Mouse (Mus musculus) granulocyte monocyte progenitor cell, adult 5-6 weeks (primary cell): Measurements from ENCODE around the gene Myof. TPM values are rescaled to one million over a fixed set of nuclear protein-coding genes. Genes with fewer than 3 reads are reported as not detected.

Experiments used
- ATAC-seq: replicated peaks from 2 replicates; pipeline ENCODE4 v1.8.0; 2016; ENCODE audit warnings: mild to moderate bottlenecking, moderate TSS enrichment, inconsistent platforms; ENCODE audit not compliant: poor library complexity, severe bottlenecking
- total RNA-seq, 2 experiments: library from RNA; stranded (forward) in 1 of 2; stranded (reverse) in 1 of 2; fragments of 200-712, 200-1000 nt in 1 of 2; fragments of >200 nt in 1 of 2; fragmentation: Nextera tagmentation in 1 of 2; gene quantifications; 2 replicates each; pipeline ENCODE4 v1.2.3; 2014 to 2017

Gene Myof
- total RNA-seq, 2 experiments from 2014 or later = 1.0 to 6.7 TPM

DNA sequence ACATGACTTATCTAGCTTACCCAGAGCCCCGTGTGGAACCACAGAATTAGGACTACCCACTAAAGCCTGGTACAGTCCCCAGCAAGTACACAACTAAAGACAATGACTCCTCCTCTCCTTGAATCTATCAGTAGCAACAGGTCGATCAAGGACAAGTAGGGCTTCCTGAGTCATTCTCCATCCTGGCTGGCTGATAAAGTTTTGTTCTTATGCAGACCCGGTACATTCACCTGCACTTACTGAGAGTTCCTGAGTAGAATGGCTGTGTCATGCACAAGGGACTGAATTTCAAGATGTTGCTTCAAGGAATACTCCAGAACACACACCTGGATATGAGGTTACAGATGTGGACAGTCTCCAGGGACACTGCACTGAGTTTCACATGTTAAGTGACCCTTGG lies 1.8 kb upstream of the Myof start:
- ATAC-seq = no peak

DNA sequence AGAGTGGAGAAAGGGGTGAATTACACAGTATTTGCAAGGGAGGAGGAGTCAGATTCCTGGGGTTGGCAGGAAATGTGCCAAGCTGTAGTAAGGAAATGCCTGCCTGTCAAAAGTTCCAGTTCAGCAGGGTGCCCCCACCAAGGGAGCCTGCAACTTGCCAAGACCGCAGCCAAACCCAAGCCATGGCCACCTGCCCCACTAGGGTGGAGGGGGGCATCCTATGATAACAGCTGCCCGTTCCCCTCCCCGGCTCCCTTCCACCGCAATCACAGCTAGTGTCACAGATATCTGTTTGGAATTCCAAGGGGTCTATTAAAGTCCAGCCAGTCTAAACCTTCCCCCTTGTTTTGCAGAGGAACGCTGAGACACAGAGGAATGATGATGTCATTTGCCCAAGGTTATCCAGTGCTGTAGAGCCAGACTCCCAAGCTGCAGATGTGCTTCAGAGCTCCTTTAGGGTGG lies 1.1 kb downstream of the Myof start:
- peak; percentile 77 for ATAC-seq

DNA sequence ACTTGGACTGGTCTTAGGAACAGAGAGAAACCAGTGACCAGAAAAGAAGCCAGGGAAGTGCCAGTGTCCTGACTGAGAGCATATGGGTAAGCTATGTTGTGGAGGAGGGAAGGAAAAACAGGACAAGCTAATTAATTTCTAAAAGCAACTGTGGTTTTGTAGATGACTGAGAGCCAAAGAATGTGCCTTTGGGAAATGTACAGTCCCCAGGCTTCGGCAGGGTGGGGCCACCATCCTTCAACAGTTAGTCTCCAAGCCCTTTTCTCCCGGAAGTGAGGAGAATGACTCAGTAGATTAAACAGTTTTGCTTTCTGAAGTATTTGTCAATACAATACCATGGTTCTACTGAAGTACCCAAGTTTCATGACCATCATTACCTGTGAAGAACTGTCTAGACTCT lies 5.1 kb downstream of the Myof start:
- no peak for ATAC-seq

DNA sequence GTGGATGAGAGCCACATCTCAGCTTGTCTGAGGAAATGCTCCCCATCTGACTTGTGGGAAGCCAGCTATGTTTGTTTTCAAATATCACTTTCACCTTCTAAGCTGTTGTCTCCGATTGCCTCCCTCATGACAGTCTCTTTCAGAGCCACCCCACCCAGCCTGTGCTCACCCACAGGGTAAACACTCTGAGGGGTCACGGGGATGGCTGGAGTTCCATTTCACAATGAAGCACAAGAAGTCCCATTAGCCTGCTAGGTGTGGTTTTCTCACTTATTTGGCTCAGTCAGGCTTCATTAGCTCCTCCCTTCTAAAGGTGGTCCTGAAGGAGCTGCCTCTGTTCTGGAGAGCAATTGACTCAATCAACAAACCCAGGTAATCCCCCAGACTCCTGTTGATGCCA lies 7.6 kb downstream of the Myof start:
- ATAC-seq = no peak

DNA sequence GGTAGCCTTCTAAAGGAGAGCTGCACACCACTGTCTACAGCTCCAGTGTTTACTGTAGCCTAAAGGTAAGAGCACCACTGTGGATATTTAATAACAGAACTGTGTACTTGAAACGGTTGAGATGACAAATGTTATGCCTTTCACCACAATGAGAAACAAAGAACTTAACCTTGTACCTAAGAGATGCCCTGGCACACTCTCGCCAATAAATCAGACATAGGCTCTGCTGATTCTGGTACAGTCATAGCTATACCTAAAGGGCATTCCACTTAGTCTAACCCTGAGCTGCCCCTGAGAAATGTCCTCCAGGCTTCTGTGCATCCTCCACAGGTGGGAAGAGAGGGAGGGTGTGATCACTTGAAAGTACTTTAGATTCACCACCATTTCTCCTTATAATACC lies 8.7 kb downstream of the Myof start:
- ATAC-seq = no peak

DNA sequence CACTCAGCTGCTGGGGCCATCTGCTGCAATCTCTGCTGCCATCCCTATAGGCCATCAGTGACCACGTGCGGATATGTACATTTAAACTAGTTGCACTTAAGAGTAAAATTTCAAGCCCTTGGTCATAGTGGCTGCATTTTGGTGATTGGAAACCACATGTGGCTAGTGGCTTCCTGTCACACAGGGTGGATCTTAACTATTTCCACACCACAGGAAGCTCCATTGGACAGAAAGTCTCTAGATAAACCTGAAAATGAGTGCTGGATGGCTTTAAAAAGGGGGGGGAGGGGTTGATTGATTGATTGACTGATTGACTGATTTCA lies 9.7 kb downstream of the Myof start:
- peak; percentile 87 for ATAC-seq

DNA sequence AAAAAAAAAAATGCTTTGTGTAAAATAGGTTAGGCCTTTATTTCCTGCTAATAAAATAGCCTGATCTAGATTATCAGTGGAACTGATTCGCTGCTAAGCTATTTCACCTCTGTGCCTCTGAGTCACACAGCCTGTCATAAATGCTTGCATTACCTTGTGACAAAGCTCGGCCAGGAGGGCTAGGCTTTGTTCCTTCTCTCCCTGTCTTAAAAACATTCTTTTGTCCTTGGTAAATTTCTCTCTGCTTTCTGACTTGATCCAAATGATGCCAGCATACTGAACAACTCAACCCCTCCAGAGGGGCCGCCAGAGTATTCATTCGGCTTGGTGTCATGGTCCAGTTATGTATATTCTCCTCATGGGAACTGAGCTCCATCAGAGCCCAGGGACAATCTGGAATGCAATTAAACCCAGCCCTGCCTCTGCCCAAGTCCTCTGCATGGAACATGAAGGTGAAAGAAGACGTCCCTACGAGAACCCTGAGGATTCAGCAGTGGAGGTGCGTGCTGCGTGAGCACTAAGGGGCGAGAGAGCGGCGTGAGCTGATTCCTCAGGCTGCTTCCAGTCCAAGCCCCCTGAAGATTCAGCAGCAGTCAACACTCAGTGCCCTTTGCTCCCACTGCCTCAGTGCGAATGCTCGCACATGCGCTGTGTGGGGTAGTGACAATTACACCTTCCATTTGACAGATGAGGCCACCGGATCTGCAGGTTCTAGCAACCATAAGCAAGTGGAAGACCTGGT lies 10.2 kb downstream of the Myof start:
- no peak for ATAC-seq

DNA sequence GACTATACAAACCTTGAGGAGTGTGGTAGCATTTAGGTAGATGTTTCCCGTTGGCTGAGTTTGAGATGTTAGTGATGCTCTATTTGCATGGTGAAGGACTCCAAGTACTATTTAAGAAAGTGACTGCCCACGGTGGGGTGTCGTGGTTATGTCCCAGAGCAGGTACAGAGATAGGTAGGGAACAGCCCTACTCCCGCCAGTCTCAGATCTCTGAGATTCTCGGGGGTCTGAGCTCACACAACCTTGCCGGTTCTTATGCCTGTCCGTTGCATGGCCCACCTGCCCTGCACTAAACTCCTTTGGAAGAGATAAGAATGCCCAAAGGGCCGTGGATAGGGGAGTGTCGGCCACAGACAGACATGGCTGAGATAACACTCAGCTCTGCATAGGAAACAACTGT lies 12.2 kb downstream of the Myof start:
- no peak for ATAC-seq

DNA sequence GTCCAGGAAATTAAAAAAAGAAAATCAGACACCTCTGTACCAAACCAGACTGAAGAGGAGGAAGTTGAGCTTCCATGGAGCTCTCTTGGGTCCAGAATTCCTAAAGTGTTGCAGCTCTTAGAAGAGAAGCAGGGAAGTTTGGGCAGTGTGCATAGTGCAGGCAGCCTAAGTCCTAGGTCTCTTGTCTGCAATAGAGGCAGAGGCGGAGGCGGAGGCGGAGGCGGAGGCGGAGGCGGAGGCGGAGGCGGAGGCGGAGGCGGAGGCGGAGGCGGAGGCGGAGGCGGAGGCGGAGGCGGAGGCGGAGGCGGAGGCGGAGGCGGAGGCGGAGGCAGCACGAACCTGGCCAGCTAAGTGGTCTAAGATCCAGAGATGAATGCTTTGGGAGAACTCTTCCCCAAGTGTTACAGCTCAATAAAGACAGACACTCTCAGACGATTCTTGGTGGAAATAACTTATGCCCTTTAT lies 12.7 kb downstream of the Myof start:
- ATAC-seq = peak; percentile 38; the same call in 1 of the 2 replicates

DNA sequence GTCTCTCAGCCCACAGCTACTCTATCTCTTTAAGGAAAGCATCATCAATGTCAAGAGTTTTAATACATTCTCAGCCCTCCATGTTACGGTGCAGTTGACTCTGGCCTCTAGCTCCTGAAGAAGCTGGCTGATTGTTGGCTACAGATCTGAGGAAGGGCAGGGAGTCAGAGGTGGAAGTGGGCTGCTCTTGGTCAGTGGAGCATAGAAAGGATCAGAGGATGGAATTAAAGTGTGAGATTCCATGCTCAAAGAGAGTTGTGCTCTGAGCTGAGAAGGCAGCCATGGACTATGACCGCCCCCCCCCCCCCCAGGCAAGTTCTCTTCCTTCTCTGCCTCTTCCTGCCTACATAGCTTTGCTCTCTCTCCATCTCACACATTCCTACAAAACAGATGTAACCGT lies 13.5 kb downstream of the Myof start:
- no peak for ATAC-seq

DNA sequence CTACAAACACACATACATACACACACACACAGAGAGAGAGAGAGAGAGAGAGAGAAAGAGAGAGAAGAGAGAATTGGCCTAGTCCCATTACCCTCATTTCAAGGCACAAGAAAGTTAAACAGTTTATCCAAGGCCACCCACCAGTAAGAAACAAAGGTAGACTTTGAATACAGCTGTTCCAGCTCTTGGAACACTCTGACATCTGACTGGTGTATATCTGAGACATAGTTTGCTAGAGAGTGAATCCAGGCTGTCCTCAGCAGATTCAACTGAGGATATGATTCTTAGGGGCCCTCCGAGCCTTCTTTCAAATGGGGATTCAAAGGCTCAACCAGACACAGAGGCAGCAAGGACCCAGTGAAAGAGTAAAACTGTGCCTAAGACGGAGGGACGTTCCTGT lies 14.1 kb downstream of the Myof start:
- no peak for ATAC-seq

DNA sequence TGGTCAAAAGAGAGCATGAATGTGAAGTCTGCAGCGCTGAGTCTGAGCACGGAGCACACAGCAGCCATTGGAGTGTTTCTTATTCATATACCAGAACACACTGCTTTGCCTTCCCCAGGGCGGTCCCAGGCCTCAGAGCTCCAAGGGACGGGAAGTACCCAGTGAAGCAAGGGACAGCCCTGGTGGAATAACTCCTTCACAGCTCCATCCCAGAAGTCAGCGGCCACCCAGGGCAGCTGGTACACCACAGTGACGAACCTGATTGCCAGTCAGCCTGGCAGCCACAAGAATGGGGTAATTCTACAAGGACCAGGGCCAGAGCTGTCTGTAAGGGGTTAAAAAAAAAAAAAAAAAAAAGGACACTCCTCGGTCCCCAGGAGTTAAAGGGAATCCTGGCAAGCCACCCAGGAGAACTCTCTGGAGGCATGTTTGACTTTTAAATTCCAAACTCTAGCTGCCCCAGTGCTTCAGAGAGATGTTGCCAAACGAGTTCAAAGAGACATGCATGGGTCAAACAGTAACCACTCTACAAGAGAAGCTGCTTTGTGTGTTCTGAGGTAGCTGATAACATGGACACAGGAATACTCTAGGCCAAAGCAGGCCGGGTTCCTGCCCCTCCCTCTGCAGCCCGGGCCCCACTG lies 15.4 kb downstream of the Myof start:
- no peak for ATAC-seq

DNA sequence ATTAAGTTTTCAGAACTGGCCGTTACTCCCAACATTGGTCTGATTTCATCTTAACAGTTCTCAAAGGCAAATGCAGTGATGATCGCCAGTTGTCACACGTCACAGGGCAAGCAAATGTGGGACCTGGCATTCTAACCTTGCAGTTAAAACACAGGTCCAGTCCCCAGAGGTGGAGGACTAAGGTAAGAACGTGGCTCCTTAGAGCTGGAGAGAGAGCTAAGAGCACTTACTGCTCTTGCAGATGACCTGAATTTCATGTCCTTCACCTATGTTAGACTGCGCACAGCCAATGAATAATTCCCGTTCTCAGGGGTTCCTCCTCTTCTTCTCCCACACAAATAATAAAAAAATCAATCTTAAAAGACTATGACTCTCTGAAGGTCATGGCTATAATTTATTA lies 16.0 kb downstream of the Myof start:
- ATAC-seq = no peak

DNA sequence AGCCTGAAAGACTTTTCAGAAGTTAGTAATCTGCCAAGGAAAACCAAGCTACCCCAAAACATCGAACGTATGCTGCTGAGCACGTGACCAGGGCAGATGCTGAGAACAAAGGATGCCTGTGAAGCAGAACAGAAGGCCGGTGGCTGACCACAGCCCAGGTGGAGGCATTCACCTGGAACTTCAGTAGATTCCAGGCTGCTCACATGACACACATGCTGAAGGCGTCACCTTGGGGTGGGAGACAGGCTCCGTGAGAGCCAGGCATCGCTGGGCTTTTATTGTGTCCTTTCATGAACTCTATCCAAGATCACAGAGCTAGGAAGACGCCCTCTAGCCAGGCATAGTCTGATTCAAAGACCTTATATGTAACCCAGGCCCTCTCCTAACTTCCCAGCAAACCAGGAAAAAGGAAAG lies 17.2 kb downstream of the Myof start:
- no peak for ATAC-seq

DNA sequence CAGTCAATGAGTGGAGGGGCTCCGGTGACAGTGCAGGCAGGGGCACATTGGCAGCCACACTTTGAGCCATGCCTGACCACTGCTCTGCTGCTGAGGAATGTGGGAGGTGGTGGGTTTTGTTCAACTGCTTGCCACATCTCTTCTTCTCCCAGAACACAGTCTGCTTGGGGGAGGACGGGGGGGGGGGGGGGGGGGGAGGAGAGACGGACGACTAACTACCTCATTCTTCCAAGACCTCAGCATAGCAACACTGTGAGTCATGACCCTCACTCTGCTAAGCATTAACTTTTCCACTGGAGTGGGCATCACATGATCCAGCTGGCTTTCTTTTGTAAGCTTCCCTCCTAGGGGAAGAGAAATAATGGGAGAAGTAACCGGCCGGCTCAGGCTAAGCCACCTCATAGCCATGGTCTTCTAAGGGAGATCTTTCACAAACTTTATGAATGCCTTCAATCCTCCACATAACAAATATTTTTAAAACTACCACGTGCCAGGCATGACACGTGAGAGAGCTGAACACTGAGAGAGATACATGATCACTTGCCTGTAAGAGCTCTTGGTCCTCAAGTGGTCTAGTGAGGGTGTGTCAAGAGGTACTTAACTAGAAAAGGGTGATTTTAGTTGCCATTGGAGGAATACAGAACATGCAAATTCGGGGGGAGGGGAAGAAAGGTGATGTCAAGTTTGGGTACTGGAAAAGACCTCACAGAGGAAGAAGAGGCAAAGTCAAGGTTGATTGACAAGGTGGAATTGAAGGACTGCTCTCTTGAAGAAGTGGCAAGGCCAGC lies 17.9 kb downstream of the Myof start:
- ATAC-seq = peak; percentile 64

DNA sequence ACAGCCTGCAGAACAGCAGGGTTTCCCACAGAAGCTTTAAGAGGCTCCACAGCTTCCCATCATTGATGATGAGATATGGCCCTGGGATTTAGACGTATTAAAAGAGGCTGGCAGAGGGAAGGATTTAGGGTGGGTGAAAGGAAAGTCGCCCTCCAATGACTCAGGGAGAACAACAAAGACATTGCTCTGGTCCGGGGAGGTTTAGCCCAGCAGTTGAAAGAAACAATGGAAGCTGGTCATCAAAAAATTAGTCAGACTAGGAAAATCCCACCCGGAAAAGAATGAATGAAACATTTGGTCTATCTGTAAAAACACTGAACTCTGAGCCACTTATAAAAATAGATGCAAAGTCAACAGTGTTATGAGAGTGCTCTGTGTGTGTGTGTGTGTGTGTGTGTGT lies 19.8 kb downstream of the Myof start:
- ATAC-seq = no peak

DNA sequence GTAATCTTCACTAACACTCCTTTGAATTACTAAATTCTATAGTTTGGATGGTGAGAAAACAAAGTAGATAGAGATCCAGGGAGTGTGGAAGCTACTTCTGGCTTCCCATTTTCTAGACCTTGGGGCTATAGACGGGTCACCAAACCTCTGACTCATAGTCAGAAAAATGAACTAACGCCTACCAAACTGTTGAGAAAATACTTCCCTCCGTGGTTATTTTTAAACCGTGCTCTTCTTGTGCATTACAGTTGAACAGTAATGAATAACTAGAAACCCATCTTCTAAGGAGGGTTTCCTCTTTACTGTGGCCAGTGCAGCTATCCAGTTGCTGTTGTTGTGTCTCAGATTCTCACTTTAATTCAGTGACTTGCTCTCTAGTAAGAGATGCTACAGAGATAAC lies 20.7 kb downstream of the Myof start:
- peak; percentile 66 for ATAC-seq

DNA sequence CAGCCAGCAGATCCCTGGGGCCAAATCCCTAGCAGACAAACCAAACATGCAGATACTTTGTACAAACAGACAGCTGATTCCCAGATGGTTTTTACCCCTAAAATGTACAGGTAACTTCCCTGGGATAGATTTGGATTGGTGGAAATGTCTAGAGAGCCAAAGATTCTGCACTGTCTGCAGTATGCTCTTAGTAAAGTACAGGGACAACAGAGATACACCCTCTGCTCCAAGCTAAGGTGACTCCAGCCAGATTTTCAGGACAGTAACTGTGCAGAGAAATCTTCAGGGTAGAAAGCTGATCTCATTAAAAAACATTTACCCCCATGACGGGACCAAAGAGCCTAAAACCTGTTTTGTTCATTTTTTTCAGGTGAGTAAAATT lies 27.5 kb downstream of the Myof start:
- ATAC-seq = no peak

DNA sequence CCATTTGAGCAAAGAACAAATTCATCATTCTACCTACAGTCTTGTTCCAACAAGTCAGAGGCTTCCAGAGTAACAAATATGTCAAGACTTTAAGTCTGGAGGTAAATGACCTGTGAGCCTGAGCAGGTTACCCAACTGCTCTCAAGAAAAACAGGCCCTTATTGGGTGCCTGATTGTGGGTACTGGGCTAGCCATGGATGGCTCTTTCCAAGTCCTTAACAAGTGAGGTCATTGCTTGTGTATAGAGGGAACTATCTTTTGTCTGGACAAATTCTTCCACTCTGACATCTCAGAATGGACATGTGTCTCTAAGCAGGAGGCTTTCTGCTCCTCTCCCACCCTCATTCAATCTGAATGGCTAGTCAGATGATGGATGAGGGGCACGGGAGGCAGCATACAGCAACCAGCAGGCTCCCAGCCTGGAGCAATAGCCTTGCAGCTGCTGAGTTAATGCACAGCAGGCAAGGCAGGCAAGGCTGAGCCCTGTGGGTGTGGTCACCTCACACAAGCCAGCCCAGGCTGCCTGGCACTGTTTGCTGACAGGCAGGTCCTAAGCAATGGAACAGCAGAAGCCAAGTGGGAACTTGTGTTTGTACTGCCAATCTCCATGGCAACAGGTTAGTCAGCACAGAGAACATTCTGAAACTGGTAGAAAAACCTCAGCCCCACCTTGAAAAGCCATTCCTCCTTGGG lies 28.1 kb downstream of the Myof start:
- peak; percentile 78 for ATAC-seq

DNA sequence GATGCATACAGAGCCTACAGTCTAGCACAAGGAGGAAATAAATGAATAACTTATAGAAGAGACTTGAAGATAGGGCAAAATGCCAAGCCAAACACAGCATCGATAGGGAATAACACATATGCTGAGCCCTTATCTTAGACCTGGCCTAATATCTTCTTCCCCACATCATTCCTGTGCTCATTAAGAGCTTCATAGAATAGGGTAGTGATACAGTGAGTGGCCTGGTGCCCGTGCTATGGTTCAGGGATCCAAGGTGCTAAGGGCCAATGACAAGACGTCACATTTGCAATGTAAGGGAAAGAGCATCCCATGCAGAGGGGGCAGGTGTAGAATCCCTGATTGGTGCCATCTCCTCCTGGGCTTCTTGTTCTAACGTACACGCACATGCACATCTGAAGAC lies 28.9 kb downstream of the Myof start:
- ATAC-seq = no peak

DNA sequence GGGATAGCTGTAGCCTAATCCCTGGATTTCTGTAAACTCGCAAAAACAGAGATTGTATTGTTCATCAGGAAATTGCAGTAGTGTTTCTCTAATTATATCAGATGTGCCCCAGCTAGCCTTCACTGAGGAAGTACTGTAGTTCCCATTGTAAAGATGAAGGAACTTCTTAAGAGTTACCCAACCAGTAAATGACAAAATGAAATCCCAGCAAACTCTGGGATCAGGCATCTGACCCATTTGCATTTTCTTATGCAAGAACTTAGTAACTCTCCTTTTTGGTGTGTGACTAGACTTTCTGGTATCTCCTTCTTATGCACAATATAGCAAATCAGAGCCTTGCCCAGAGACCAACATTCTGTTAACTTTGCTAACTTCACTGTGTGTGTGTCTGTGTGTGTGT lies 32.0 kb downstream of the Myof start:
- ATAC-seq = peak; percentile 70
